Mouse (Mus musculus) midbrain, postnatal 0 days (tissue): ENCODE data around the gene Naa15. TPM values are rescaled to one million over a fixed set of nuclear protein-coding genes. Genes with fewer than 3 reads are reported as not detected.
A peak's percentile ranks its signal among the peaks of the same experiment; 100 is the strongest.

Source experiments
- ATAC-seq: fragments of 200-750 bp; cut with Nextera tagmentation; 2 replicates; pipeline ENCODE4 v1.8.0; 2017; ENCODE audit warnings: moderate number of reproducible peaks, mild to moderate bottlenecking, moderate TSS enrichment, moderate library complexity; ENCODE audit not compliant: low FRiP score
- DNase-seq: peaks from one replicate; pipeline ENCODE4 v3.0.0-alpha.2; 2015; ENCODE audit warnings: low spot score
- H3K27ac ChIP-seq: fragments of 300-500 bp; sonication (generic); 2 replicates; pipeline ENCODE4 v1.5.1; 2014; ENCODE audit warnings: low read depth, mild to moderate bottlenecking, low read length, mixed read lengths
- H3K27me3 ChIP-seq: fragments of 300-500 bp; sonication (generic); 2 replicates; pipeline ENCODE4 v1.6.1; 2014; ENCODE audit warnings: low read length, control low read depth, mixed read lengths; ENCODE audit not compliant: insufficient read depth
- H3K36me3 ChIP-seq: fragments of 300-500 bp; sonication (generic); 2 replicates; pipeline ENCODE4 v1.6.1; 2014; ENCODE audit warnings: low read length, control low read depth, mixed read lengths; ENCODE audit not compliant: insufficient read depth
- H3K4me1 ChIP-seq: fragments of 300-500 bp; sonication (generic); 2 replicates; pipeline ENCODE4 v1.6.1; 2014; ENCODE audit warnings: mild to moderate bottlenecking, control low read depth, antibody characterized with exemption, low read length, mixed read lengths; ENCODE audit not compliant: insufficient read depth
- H3K4me2 ChIP-seq: fragments of 300-500 bp; sonication (generic); 2 replicates; pipeline ENCODE4 v1.6.1; 2014; ENCODE audit warnings: low read depth, mild to moderate bottlenecking, low read length, mixed read lengths; ENCODE audit not compliant: poor library complexity, severe bottlenecking
- H3K4me3 ChIP-seq: fragments of 300-500 bp; sonication (generic); 2 replicates; pipeline ENCODE4 v1.5.1; 2014; ENCODE audit warnings: low read depth, mild to moderate bottlenecking, low read length, moderate library complexity
- H3K9ac ChIP-seq: fragments of 300-500 bp; sonication (generic); replicated peaks from 2 replicates; pipeline ENCODE4 v1.6.1; 2014; ENCODE audit warnings: mild to moderate bottlenecking, low read length, moderate library complexity, mixed read lengths; ENCODE audit not compliant: poor library complexity, severe bottlenecking
- H3K9me3 ChIP-seq: fragments of 300-500 bp; sonication (generic); 2 replicates; pipeline ENCODE4 v1.6.1; 2016; ENCODE audit warnings: low read length, control low read depth
- CTCF ChIP-seq: IDR thresholded peaks from 2 replicates; pipeline ENCODE4 v1.5.1; 2016; ENCODE audit warnings: antibody characterized with exemption, mild to moderate bottlenecking
- WGBS: fragments of 180-500 bp; shearing (Covaris S2); extraction: QIAGEN DNeasy Blood & Tissue Kit; methylation state at CpG from one replicate; pipeline ENCODE4 v1.1.7; 2014; 5-methylcytosine and 5-hydroxymethylcytosine counted together
- polyA plus RNA-seq: library from polyadenylated mRNA; unstranded; fragments of >200 nt; fragmentation: Nextera tagmentation; extraction: Ambion mirVana; gene quantifications from 2 replicates; pipeline ENCODE4 v1.2.1, GENCODE M21; 2015
- total RNA-seq: library from RNA; depleted of rRNA; stranded (reverse); fragments of >200 nt; gene quantifications from 2 replicates; pipeline ENCODE4 v1.2.3, GENCODE M21; 2014

Naa15 gene
- total and polyA plus RNA-seq, 2 experiments from 2014 or later: 19.5 to 29.7 TPM

- Histone ChIP-seq H3K4me3 (no peak overlapping the region), H3K4me2 (no peak overlapping the region), H3K27me3 (no peaks in the 10 kb centered on the region), H3K9ac (no peak overlapping the region), H3K36me3 (no peaks in the 10 kb centered on the region), H3K27ac (no peak overlapping the region), H3K4me1 (no peaks in the 10 kb centered on the region), H3K9me3 (no peaks in the 10 kb centered on the region)
- DNase-seq: no peak
- no peak for TF ChIP-seq CTCF
- 80% methylated on average over 3 of the region's 3 CpGs for WGBS
- no peak for ATAC-seq
Measured at GRCm38 (mm10) chr3:51434871-51435595, 20.1 kb downstream of the Naa15 start.

- Histone ChIP-seq H3K36me3 (peaks cover 34% of the 10 kb centered on the region), H3K4me2 (no peak overlapping the region), H3K4me1 (no peaks in the 10 kb centered on the region), H3K27ac (no peak overlapping the region), H3K9me3 (no peaks in the 10 kb centered on the region), H3K9ac (no peak overlapping the region), H3K27me3 (no peaks in the 10 kb centered on the region), H3K4me3 (no peak overlapping the region)
- no peak for DNase-seq
- 93% methylated on average over 2 of the region's 2 CpGs for WGBS
- no peak for TF ChIP-seq CTCF
- ATAC-seq: no peak
Measured at GRCm38 (mm10) chr3:51468530-51468929, 53.6 kb downstream of the Naa15 start.

GRCm38 (mm10) chr3:51475706-51476105 is 60.8 kb downstream of the Naa15 start:
- Histone ChIP-seq H3K27me3 (no peaks in the 10 kb centered on the region), H3K4me3 (no peak overlapping the region), H3K9ac (no peak overlapping the region), H3K27ac (no peak overlapping the region), H3K36me3 (peaks cover 8% of the 10 kb centered on the region; the same call in 1 of the 2 replicates), H3K4me1 (no peaks in the 10 kb centered on the region), H3K4me2 (no peak overlapping the region), H3K9me3 (no peaks in the 10 kb centered on the region)
- 87% methylated on average over 4 of the region's 4 CpGs for WGBS
- DNase-seq (no peak), ATAC-seq (no peak)
- TF ChIP-seq CTCF: no peak

- DNase-seq (no peak), ATAC-seq (no peak)
- TF ChIP-seq CTCF: no peak
- no peak overlapping the region for H3K4me2 ChIP-seq
- H3K27me3 ChIP-seq: no peaks in the 10 kb centered on the region
- H3K27ac ChIP-seq: no peak overlapping the region
- no peak overlapping the region for H3K4me3 ChIP-seq
- no peaks in the 10 kb centered on the region for H3K4me1 ChIP-seq
- 43% methylated on average over 2 of the region's 2 CpGs for WGBS
- no peak overlapping the region for H3K9ac ChIP-seq
- peaks cover 3% of the 10 kb centered on the region; the same call in 1 of the 2 replicates for H3K36me3 ChIP-seq
- H3K9me3 ChIP-seq: no peaks in the 10 kb centered on the region
Measured at GRCm38 (mm10) chr3:51479893-51480292, 64.9 kb downstream of the Naa15 start.

- no peak overlapping the region for H3K9ac ChIP-seq
- H3K27me3 ChIP-seq: no peaks in the 10 kb centered on the region
- H3K4me1 ChIP-seq: peaks cover 6% of the 10 kb centered on the region
- H3K36me3 ChIP-seq: no peaks in the 10 kb centered on the region
- no peak overlapping the region for H3K27ac ChIP-seq
- H3K4me3 ChIP-seq: no peak overlapping the region
- H3K4me2 ChIP-seq: no peak overlapping the region
- peak; percentile 77 for DNase-seq
- no peaks in the 10 kb centered on the region for H3K9me3 ChIP-seq
- ATAC-seq: no peak
- TF ChIP-seq CTCF: peak; percentile 92
Measured at GRCm38 (mm10) chr3:51481059-51481458, 66.1 kb downstream of the Naa15 start.

- H3K4me3 ChIP-seq: no peak overlapping the region
- H3K36me3 ChIP-seq: no peaks in the 10 kb centered on the region
- H3K9me3 ChIP-seq: no peaks in the 10 kb centered on the region
- no peak overlapping the region for H3K27ac ChIP-seq
- no peak overlapping the region for H3K4me2 ChIP-seq
- H3K9ac ChIP-seq: no peak overlapping the region
- H3K4me1 ChIP-seq: peaks cover 9% of the 10 kb centered on the region
- ATAC-seq (no peak), DNase-seq (no peak)
- 55% methylated on average over 3 of the region's 3 CpGs for WGBS
- no peaks in the 10 kb centered on the region for H3K27me3 ChIP-seq
- no peak for TF ChIP-seq CTCF
Measured at GRCm38 (mm10) chr3:51481881-51482280, 66.9 kb downstream of the Naa15 start.
